Mouse (Mus musculus) liver, adult 2 months (tissue): ENCODE measurements around the gene Shank1.
A peak's percentile ranks its signal among the peaks of the same experiment; 100 is the strongest.

ENCODE experiments used
- CTCF ChIP-seq: fragments of 200-500 bp; IDR thresholded peaks from 2 replicates; pipeline ENCODE4 v1.5.1; 2011; ENCODE audit warnings: low read depth, low read length, control low read depth
- POLR2A ChIP-seq: fragments of 200-500 bp; IDR thresholded peaks from 2 replicates; pipeline ENCODE4 v1.6.1; 2011; ENCODE audit warnings: low read length, control low read depth; ENCODE audit not compliant: insufficient read depth; ENCODE audit errors: extremely low read depth

DNA sequence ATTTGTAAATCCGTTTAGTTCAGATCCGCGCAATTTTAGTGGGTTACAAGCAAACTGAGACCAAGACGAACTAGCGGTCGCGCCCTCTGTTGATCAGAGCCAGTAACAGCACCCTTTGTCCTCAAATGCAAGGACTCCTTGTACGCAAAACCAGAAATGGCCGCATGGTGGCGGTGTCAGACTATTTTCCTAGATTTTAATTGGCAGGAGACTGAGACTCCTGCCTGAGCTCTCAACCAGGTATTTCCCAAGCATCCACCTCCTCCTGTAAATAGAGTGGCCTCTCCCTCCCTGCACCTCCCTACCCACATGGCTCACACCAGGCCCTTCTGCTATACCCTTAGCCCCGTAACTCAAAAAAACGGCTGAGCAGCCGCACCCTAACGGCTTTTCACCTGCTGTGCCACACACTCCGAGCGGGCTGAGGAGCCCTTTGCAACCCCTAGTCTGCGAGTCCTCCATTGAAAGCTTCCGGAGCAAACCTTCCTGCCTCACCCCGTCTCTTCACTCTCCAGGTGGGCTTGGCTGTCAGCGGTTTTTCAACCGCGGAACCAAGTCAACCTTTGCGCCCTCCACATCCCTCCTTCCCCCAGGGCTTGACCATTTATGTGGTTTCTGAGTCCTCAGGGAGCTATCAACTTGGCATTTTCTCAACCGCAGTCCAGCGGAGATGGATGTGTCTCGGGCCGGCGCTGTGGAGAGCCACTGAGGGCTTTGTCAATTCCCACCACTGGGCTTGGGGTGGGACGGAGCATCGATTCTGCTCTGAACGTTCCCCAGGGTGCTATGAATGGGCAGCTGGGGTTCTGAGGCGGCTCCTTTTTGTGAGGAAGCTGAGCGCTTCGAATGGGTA, 47.0 kb upstream of the Shank1 start:
- no peak for TF ChIP-seq POLR2A
- peak; percentile 91 for TF ChIP-seq CTCF
